Mouse (Mus musculus): ENCODE data around the gene Trappc6a. TPM values are rescaled to one million over a fixed set of nuclear protein-coding genes. Genes with fewer than 3 reads are reported as not detected.

Gene Trappc6a
- total and polyA plus RNA-seq, 3 experiments, result 41.1 to 201 (median 72.2) TPM

GRCm38 (mm10) chr7:19496214-19496555 lies 12.0 kb upstream of the Trappc6a start:
- dilution Hi-C loops (cut with MboI; ENCODE audit: extremely low pct_ligation_motif_present, extremely low pct_unique_long_range_greater_than_20kb, low sequenced_read_pairs) (no loop called here), in situ Hi-C loops (cut with MboI; ENCODE audit: low pct_ligation_motif_present, low pct_unique_long_range_greater_than_20kb, low sequenced_read_pairs) (no loop called here)
- H3K27ac ChIP-seq (ENCODE audit: insufficient read depth, low read depth), result no peak overlapping the region
- H3K4me2 ChIP-seq (ENCODE audit: insufficient read depth, low read depth, poor library complexity, severe bottlenecking), result no peak overlapping the region
- TF ChIP-seq MAZ (IDR thresholded peaks at IDR 0.05; ENCODE audit: low read depth, low read length) (no peak), ELF1 (IDR thresholded peaks at IDR 0.05; ENCODE audit: low read depth, low read length) (no peak), MAX (IDR thresholded peaks at IDR 0.05; ENCODE audit: low read length) (no peak), EP300 (IDR thresholded peaks at IDR 0.05; ENCODE audit: low read length) (no peak), MEF2A (IDR thresholded peaks at IDR 0.05; ENCODE audit: borderline replicate concordance, low read depth, low read length) (no peak), SIN3A (IDR thresholded peaks at IDR 0.05; ENCODE audit: low read length) (no peak), MYC (IDR thresholded peaks at IDR 0.05; ENCODE audit: low read depth, low read length) (no peak), USF1 (IDR thresholded peaks at IDR 0.05; ENCODE audit: low read depth, low read length) (no peak), ZNF384 (IDR thresholded peaks at IDR 0.05; ENCODE audit: low read depth, low read length) (no peak), USF2 (conservative IDR thresholded peaks at IDR 0.05; ENCODE audit: low read depth, low read length) (no peak)
- no peak overlapping the region for H3K4me3 ChIP-seq (replicated peaks in 1 of 3; ENCODE audit: low read depth in 2 of 3, low read length in 2 of 3, poor library complexity in 1 of 3)
- no peak for DNase-seq (ENCODE audit: extremely low read depth)
- H3K27me3 ChIP-seq (replicated peaks), result peaks cover 52% of the 10 kb centered on the region
- H3K79me2 ChIP-seq (replicated peaks; ENCODE audit: control insufficient read depth, extremely low read depth, insufficient read depth, poor library complexity, severe bottlenecking), result no peaks in the 10 kb centered on the region
- no peaks in the 10 kb centered on the region for H3K9me3 ChIP-seq (replicated peaks; ENCODE audit: low read length)
- H3K4me1 ChIP-seq (ENCODE audit: control insufficient read depth in 1 of 2, insufficient read depth in 2 of 2), result 0 out of 4 replicates have a peak, but pooled peaks cover 0 to 3% of the 10 kb centered on the region in 2 experiments
- no peak overlapping the region for H3K9ac ChIP-seq (ENCODE audit: insufficient read depth, low read depth)
- no peaks in the 10 kb centered on the region for H3K36me3 ChIP-seq (replicated peaks in 1 of 2; ENCODE audit: control insufficient read depth in 1 of 2, insufficient read depth in 1 of 2, low read length in 1 of 2)

- in situ Hi-C loops (cut with MboI; ENCODE audit: low pct_ligation_motif_present, low pct_unique_long_range_greater_than_20kb, low sequenced_read_pairs) (no loop called here), dilution Hi-C loops (cut with MboI; ENCODE audit: extremely low pct_ligation_motif_present, extremely low pct_unique_long_range_greater_than_20kb, low sequenced_read_pairs) (no loop called here)
- H3K9me3 ChIP-seq (replicated peaks; ENCODE audit: low read length), result no peaks in the 10 kb centered on the region
- H3K79me2 ChIP-seq (replicated peaks; ENCODE audit: control insufficient read depth, extremely low read depth, insufficient read depth, poor library complexity, severe bottlenecking), result no peaks in the 10 kb centered on the region
- H3K4me1 ChIP-seq (ENCODE audit: control insufficient read depth in 1 of 2, insufficient read depth in 2 of 2), result no peaks in the 10 kb centered on the region
- no peak overlapping the region for H3K4me3 ChIP-seq (replicated peaks in 1 of 3; ENCODE audit: low read depth in 2 of 3, low read length in 2 of 3, poor library complexity in 1 of 3)
- DNase-seq (ENCODE audit: extremely low read depth), result no peak
- no peaks in the 10 kb centered on the region for H3K36me3 ChIP-seq (replicated peaks in 1 of 2; ENCODE audit: control insufficient read depth in 1 of 2, insufficient read depth in 1 of 2, low read length in 1 of 2)
- H3K27ac ChIP-seq (ENCODE audit: insufficient read depth, low read depth), result no peak overlapping the region
- H3K4me2 ChIP-seq (ENCODE audit: insufficient read depth, low read depth, poor library complexity, severe bottlenecking), result no peak overlapping the region
- no peak overlapping the region for H3K9ac ChIP-seq (ENCODE audit: insufficient read depth, low read depth)
- TF ChIP-seq IRF4 (IDR thresholded peaks at IDR 0.05; ENCODE audit: low read depth, low read length), result no peak
- no peak for TF ChIP-seq EP300 (IDR thresholded peaks at IDR 0.05; ENCODE audit: low read length)
- no peak for TF ChIP-seq ETS1 (conservative IDR thresholded peaks at IDR 0.05; ENCODE audit: low read depth, low read length)
- no peak for TF ChIP-seq POLR2AphosphoS2 (IDR thresholded peaks at IDR 0.05; ENCODE audit: low read depth, low read length)
- no peak for TF ChIP-seq UBTF (IDR thresholded peaks at IDR 0.05; ENCODE audit: low read depth, low read length)
- no peak for TF ChIP-seq ELF1 (IDR thresholded peaks at IDR 0.05; ENCODE audit: low read depth, low read length)
- TF ChIP-seq CHD2 (IDR thresholded peaks at IDR 0.05; ENCODE audit: low read length), result no peak
- no peak for TF ChIP-seq ZC3H11A (IDR thresholded peaks at IDR 0.05; ENCODE audit: low read depth, low read length)
- no peak for TF ChIP-seq USF2 (conservative IDR thresholded peaks at IDR 0.05; ENCODE audit: low read depth, low read length)
- no peak for TF ChIP-seq JUND (conservative IDR thresholded peaks at IDR 0.05; ENCODE audit: low read depth, low read length)
- no peak for TF ChIP-seq MAZ (IDR thresholded peaks at IDR 0.05; ENCODE audit: low read depth, low read length)
- no peak for TF ChIP-seq RAD21 (IDR thresholded peaks at IDR 0.05; ENCODE audit: low read depth, low read length)
- no peak for TF ChIP-seq NELFE (IDR thresholded peaks at IDR 0.05; ENCODE audit: low read depth, low read length)
- TF ChIP-seq MAFK (IDR thresholded peaks at IDR 0.05; ENCODE audit: insufficient replicate concordance, low read length), result no peak
- TF ChIP-seq TBP (conservative IDR thresholded peaks at IDR 0.05; ENCODE audit: low read depth, low read length), result no peak
- peaks cover 37% of the 10 kb centered on the region for H3K27me3 ChIP-seq (replicated peaks)
Observed at GRCm38 (mm10) chr7:19498326-19498725, 9.9 kb upstream of the Trappc6a start.
